Mouse (Mus musculus) layer of hippocampus, adult 18-20 months (tissue): ENCODE data around the gene Gps2. TPM values are rescaled to one million over a fixed set of nuclear protein-coding genes. Genes with fewer than 3 reads are reported as not detected.

Source experiments
- DNase-seq, 2 experiments: peaks; one replicate each; pipeline ENCODE4 v3.0.0; 2022; ENCODE audit warnings: low spot score in 2 of 2
- long read RNA-seq: library from polyadenylated mRNA; stranded (forward); transcript quantifications from one replicate; pipeline ENCODE4 v2.0.0, GENCODE M21; 2021
- total RNA-seq, 2 experiments: library from RNA; stranded (reverse); gene quantifications; 2 replicates each; pipeline ENCODE4 v1.2.3; 2021

The Gps2 gene
- 10 to 100 TPM; 35.7 to 36.1 TPM for total RNA-seq
- long read RNA-seq, transcript Gps2-203 (11 exons, 1,159 nt) = minor isoform, 6 of 32 reads
- long read RNA-seq, transcript Gps2-201 (10 exons, 1,220 nt) = major isoform, 12 of 32 reads
- long read RNA-seq, partial matches to known transcripts = 6 of 32 reads
- long read RNA-seq, other reads (novel, unspliced or antisense) = 8 of 32 reads

DNA sequence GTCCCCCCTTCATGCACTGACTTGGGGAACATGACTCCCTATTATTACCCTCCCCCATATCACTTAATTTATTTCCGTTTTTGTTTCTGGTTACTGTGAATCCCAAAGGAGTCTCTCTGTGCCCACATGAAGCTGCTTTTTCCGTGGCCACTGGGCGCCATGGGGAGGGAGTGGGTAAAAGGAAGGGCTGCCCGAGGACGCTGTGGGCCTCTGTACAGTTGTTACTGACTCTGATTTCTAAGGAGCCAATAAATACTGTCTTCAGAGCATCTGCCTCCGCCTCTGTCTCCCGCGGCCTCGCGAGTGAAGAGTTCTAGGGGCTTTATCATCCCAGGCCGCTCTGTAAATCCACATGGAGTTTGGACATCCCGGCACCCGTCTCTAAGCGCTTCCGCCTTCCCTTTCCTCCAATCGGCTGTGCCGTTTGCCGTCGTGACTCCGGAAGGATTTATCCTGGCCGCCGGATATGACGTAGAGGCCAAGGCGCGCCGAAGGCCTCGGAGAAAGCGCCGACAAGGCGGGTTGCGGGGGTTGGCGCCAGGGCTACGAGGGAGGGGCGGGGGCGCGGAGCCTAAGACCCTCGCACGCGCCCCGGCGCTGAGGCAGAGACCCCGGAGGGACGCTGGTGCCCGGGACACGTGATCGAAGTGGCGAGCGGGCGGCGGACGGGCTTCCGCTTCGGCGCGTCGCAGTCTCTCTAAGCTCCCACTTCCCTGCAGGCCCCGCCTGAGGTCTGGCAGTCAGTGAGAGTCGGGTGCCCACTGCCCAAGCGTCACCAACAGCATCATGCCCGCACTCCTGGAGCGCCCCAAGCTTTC, at the start of gene Gps2:
TSS of gene Gps2 (plus strand) at position 335 of the 818 bp plus-strand sequence.
- DNase-seq = peak; percentile 92 to 96

DNA sequence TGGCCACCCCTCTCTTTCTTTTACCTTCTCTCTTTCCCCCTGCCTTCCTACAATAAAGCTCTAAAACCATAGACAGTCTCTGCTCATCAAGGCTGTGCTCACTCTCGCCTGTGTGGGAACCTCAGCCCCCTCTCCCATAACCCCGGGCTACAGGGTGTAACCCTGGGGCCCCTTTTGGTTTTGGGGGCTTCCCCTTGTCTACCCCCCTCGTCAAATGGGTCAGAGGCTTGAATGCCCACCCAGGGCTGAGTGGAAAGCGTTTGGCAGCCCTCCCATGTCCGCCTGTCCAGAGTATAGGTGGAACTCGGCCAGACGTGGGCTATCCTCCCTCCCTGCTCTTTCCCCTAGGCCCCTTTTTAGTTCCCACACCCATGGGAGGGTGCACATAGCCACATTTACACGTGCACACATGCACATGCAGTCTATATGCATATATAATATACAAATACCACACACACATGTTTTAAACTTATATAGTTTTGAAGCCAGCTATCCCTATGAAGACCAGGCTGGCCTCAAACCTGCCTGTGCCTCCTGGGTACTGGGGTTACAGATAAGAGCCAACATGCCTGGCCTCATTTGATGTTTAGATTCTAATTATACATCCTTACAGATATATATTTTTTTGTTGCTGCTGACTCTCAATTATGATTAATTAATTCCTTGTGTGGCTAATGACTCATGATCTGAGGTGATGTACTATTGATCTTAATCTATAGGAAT, 49.4 kb upstream of the Gps2 start:
- DNase-seq = no peak

DNA sequence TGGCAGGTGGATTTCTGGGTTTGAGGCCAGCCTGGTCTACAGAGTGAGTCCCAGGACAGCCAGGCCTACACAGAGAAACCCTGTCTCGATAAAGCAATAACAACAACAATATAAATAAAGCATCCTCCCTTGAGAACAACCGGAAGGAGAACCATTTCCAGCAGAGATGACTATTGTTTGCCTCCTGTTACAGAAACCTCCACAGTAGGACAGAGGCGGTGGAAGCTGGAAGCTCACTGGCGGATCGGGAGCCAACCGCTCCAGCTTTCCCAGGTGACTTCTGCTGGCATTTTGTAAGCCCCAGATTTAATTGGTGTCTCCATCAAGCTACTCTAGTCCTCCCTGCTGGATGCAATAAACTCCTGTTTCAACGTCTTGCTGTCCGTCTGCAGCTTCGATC, 48.1 kb upstream of the Gps2 start:
- DNase-seq = no peak

DNA sequence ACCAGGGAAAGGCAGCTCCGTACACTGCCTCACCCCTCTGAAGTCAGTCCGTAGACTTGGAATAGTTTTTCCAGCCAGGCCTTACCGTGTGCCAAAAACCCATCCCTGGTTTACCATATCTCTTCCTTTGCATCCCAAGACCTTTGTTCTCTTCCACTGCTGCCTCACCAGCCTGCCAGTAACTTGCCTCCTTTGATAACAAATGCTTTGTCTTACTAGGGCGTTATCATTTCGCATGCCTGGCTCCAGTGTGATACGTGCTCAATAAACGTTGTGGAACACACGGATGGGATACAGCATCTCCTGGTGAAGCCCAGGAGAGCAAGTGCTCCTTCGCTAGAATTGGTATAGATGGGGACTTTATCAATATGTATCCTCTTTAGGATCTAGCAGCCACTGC, 46.4 kb upstream of the Gps2 start:
- DNase-seq = no peak

DNA sequence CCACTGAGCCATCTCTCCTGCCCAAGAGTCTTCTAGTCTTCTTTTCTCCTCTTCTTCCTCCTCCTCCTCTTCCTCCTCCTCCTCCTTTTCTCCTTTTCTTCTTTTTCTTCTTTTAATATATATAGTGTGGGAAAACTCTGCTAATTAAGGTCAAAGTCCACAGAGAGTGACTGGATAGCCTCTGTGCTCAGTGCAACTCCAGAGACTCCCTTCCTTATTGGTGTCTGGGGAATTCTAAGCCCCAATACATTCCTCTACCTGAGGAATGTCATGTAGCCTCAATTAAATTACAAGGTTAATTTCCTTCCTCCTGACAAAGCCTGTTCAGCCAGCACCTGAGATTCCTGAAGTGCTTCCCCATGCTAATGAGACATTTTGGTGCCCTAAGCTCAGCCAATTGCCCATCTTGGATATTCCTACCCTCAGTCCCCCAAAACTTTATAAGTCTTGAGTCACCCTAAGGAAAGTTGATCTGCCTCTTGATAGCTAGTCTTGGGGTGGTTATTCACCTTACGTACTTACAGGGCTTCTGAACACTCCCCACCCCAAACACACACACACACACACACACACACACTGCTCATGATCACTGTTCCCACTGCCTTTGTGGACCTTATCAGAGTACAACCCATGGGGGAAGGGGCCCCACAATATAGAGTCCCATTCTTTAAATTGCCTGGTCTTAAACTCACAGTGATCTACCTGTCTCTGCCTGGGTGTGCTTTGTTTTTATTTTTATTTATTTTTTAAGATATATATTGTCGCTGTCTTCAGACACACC, 43.2 kb upstream of the Gps2 start:
- DNase-seq = no peak

DNA sequence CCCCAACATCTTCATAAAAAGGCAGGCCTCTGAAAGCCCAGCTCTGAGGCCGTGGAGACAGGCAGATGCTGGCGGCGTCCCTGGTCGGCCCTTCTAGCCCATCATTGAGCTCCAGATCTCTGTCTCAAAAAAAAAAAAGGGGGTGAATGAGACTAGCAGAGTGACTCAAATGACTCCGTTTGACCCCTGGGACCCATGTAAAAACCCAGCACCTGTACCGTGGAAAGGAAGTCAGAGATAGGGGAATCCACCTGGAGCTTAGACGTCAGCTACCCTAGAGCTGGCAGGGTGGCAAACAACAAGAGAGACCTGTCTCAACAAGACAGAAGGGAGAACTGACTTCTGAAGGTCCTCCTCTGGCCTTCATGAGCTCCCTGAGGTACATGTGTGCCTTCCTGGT, 41.9 kb upstream of the Gps2 start:
- no peak for DNase-seq

DNA sequence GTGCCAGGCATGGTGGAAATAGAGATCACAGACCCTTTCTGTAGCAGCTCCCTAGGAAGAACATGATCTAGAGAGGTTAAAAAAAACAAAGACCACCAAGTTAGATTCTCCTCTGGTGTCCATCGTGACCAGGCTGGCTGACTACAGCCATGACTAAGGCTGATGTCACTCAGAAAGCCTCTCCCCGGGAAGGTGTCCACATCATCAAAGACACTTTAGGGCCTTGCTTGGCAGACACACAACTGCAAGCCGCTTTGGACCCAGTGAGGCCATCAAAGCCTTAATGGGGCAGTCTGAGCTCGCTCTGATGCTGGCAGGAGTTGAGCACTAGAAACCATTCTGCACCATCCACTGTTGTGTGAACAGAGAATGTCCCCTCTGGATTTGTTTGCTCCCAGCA, 41.2 kb upstream of the Gps2 start:
- DNase-seq = no peak

DNA sequence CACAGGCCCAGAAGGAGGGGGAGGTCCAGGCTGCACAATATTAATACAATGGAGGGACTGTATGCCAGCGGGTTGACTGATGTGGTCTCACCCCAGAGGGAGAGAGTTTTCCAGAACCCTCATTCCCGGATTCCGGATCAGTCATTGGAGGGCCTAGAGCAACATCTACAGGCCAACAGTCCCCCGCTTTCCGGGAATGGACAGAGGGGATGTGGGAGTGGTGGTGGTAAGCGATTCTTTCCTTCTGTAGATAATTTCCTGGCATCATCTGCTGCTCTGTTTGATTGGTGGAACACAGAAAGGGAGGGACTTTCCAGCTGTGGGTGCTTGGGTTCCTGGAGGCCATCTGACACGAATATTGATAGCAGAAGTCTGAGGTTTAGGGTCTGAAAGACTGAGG, 37.5 kb upstream of the Gps2 start:
- DNase-seq = peak; percentile 45 to 60

DNA sequence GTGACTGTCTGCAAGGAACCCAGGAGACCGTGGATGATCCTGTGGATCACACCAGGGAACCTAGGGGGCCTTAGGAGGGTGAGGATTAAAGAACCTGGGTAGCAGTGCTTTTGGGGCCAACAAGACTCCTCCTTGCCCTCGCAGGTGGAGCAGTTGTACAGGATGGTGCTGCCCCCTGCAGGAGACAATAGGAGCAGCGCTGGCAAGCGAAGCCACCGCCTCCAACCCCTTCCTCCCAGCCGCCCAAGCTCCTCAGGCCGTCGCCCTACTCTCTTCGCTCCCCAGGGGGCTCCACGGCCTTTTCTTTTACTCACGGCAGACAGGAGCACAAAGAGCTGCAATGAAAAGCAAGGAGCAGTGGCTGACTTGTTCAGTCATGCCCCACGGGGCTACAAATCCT, 36.8 kb upstream of the Gps2 start:
- DNase-seq = peak; percentile 64 to 84

DNA sequence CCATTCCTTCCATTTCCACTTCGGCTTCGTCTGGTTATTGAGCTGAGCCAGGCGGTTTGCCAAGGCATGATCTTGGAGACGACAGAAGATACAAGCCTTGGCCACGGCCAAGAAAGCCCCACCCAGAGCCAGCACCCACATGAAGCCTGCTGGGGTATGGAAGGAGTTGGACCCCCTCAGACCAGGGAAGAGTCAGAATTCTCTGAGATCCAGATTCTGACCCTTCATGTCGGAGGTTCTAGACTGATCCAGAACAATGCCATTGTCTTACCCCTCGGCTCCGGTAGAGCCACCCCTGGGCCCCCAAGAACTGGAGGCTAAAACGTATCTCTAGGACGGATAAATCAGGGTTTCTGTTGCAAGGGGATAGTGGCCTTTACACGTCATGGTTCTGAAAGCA, 35.8 kb upstream of the Gps2 start, which contains the start of gene Tmem95:
TSS of gene Tmem95 (minus strand) at position 141 of the 400 bp plus-strand sequence.
- DNase-seq = no peak

DNA sequence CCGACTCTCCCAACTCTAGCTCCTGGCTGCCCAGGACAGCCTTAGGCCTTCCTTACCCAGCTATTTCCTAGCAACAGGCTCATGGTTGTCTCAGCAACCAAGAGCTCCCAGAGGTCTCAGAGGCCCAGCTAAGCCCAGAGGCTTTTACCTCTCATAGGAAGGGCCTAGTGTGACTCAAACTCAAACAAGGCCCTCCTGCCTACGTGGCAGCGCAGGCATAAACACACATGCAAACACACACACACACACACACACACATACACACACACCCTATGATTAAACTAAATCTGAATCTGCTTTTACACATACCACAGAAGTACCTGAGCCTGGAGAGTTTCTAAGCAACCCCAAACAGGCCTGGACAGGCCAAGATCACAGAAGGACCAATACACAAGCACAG, 35.3 kb upstream of the Gps2 start:
- no peak for DNase-seq

DNA sequence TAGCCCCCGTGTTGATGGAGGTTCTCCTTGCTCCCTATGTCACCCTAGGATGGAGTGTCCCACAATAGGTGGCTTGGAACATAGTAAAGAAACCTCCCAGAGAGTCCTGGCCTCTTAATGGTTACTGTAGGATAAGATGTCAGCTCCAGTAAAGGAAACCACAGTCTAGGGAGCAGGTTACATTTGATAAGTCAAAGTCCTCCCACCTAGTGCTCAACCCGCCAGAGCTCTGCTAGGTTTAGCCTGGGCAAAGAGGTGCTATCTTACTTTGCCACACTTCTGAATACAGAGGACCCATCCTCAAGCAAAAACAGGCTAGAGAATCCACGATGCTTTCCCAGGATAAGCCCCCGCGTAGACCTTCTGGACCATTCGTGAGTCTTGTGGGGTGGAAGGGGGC, 34.7 kb upstream of the Gps2 start:
- no peak for DNase-seq

DNA sequence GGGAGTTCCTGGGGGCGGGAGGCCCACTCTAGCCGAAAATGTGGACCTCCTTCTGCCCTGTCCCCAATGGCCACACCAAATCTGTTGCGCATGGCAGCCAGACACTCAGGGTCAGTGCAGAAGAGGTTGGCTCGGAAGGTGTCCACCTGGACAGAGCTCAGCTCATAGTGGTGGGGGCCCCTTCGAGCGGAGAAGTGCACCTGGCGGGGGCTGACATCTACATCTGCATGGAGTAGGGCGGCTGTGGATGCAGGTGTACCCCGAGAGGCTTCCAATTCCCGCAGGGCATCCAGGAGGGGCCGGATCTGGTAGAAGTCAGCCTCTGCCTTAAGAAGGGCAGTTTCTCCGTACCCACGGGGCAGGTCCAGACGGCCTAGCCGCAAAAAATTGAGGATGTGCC, 34.0 kb upstream of the Gps2 start:
- no peak for DNase-seq

DNA sequence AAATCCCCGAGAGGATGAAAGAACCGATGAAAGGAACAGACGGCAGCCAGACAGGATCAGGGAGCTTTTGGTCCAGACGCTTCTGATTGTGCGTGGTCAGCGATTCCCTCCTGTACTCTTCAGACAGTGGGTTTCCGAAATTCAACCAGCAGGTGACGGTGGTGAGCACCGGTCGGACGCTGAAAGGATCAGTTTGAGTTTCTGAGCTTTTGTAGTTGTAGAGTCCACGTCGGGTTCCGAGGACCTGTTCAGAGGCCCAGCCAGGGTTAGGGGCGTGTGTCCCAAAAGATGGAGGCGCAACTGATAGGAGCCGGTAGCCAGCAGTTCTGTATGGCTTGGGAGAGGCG, 33.2 kb upstream of the Gps2 start:
- DNase-seq = peak in 1 of 2 experiments; percentile 44

DNA sequence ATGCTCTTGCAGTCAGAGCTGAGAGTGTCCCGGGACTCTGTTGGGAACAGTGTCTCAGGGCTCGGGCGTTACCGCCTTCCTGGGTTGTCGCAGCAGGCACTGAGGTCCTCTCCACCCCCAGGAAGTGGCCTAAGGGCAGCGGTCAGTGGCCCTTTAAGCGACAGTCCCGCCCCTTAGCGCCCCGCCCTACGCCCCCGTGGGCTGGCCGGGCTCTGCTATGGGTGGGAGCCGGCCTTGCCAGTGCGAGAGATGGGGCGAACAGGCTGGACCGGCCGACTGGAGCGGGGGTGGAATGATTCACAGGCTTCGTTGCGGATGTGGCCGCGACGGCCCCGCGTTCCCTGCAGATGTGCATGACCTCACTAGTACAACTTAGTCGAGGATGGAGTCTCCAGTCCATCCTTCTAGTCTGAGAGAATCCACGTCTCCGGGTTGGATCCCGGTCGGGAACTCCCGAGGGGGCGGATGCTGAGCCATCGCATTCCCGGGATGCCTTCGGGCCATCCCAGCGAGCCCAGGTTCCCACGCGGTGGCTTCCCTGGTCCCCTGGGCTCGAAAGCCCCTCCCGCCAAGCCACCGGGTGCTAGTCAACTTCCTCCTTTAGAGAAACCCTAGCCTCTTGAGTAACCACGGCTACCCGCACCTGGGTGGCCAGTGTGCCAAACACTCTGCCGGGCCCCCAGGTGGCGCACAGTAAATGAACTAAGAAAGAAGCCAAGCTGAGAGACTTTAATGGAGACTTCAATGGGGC, 32.7 kb upstream of the Gps2 start, which contains the start of gene Kctd11:
TSS of gene Kctd11 (minus strand) at position 554 of the 751 bp plus-strand sequence.
- peak; percentile 35 to 57 for DNase-seq

DNA sequence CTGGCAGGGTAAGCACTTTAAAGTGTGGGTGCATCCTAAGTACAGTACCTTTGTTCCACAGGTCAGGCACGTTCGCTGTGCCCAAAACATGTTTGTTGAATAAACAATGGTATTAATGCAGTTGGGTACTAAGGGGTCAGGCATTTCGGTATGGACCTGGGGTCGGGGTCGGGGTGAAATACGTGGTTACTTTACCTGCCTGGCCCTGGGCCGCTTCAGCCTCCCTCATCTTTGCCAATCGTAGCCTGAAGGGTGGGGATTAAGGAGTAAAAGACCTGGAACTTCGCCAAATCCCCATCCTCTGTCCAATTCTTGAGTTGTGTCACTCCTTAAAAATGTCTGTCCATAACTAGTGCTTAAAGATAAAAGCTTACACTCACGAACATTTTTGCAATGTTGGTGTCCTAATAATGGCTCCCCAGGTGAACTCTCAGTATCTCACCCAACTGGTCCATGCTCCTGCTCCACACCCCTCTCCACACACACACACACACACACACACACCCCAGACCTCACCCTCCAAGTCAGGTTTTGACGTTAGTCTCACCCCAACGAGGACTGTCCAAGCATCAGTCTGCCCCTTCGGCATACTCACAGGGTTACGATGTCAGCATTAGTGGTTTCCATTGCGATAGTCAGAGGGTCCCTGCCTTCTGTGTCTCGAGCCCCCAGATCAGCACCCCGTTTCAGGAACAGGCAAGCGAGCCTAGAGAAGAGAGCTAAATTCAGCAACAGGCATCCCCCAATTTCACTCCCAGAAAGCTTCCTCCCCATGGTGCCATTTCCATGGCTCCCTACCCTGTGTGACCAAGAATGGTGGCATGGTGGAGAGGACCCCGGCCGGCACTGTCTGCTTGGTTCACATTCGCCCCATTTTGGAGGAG, 31.7 kb upstream of the Gps2 start:
- no peak for DNase-seq

DNA sequence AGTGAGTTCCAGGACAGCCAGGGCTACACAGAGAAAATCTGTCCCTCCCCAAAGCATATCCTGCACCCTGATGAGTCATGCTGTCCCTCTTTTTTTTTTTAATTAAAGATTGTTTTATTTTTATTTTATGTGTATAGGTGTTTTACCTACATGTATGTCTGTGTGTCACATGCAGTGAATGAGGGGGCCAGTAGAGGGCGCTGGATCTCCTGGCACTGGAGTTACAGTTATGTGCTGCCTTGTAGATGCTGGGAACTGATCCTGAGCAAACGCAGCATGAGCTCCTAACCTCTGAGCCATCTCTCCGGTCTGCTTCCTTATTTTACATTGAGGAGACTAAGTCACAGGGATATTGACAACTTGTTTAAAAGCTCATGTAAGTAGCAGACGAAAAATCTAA, 30.6 kb upstream of the Gps2 start:
- no peak for DNase-seq

DNA sequence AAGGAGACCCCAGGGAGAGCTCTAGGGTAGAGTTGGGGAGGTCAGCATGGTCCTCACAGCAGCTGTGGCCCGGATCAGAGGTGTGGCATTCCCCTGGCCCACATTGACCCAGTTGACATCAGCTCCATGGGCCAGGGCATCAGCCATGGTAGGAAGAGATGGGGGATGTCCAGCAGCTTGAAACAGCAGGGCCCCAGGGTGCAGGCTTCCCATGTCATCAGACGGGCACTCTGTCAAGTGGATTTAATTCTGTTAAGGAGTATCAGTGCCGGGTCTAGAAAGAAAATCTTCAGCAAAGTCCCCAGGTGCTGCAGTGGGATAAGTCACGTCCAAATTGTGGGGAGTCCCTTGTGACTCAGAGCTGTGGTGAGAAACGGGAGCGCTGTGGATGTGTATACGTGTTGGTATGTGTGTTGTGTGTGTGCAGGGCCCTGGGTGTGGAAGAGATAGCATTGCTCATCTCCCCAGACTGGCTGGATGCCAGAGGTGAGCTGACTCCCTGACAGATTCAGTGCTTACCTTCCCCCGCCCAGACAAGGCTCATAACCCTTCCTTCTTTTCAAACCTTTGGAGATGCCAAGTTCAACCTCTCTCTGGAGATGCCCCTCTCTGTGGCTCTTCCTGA, 30.0 kb upstream of the Gps2 start:
- no peak for DNase-seq

DNA sequence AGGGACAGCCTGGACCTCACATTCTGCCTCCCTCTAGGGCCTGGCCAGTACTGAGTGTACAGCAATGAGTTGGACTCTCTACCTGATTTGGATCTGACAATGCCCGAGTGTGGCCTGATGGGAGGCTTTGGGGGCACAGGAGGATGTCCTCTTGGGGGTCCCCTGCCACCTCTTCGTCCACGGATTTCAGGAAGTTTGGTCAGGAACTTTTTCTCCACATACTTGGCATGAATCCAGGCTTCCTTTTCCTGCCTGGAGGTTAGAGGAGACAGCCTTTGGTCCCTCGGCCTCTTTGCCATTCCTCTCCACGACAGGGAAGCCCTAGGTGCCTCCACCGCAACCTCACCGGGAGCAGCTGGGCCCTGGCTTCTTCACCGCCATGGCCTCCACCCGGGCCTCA, 29.4 kb upstream of the Gps2 start:
- no peak for DNase-seq
